Mouse (Mus musculus) neural tube, postnatal 0 days (tissue): ENCODE data around the gene Ube2z. TPM values are rescaled to one million over a fixed set of nuclear protein-coding genes. Genes with fewer than 3 reads are reported as not detected.

Experiments used
- polyA plus RNA-seq: library from polyadenylated mRNA; unstranded; fragments of >200 nt; fragmentation: Nextera tagmentation; extraction: Ambion mirVana; gene quantifications from 2 replicates; pipeline ENCODE4 v1.2.1, GENCODE M21; 2015

The Ube2z gene
- 34.6 and 36.4 TPM in 2 replicates for polyA plus RNA-seq

GRCm38 (mm10) chr11:96065215-96065911, at the start of gene Ube2z:
TSS of gene Ube2z (minus strand) at chr11:96065388.

DNA sequence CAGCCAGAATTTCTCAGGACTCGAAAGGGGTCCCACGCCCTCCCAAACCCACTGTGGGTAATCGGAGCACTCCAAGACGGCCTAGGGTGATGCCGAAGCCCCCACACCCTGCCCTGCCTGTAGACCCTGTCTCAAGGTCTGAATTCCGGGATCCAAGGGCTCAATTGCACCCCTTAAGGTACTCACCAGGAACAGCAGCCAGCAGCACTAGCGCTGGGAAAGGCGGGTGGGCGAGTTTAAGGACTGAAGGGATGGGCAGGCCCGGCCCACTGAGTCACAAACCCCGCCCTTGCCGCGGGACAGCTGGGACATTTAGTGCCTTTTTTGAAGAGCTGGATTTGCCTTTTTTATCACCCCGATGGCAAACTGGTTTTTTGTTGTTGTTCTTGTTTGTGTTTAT, 46.6 kb upstream of the Ube2z start, which contains the start of gene Calcoco2:
Calcoco2 (minus strand) TSS at position 214 of the 400 bp plus-strand sequence.

GRCm38 (mm10) chr11:96075509-96076220, 10.5 kb upstream of the Ube2z start, which contains the start of gene Atp5g1:
TSS of gene Atp5g1 (minus strand) at chr11:96075670.

DNA sequence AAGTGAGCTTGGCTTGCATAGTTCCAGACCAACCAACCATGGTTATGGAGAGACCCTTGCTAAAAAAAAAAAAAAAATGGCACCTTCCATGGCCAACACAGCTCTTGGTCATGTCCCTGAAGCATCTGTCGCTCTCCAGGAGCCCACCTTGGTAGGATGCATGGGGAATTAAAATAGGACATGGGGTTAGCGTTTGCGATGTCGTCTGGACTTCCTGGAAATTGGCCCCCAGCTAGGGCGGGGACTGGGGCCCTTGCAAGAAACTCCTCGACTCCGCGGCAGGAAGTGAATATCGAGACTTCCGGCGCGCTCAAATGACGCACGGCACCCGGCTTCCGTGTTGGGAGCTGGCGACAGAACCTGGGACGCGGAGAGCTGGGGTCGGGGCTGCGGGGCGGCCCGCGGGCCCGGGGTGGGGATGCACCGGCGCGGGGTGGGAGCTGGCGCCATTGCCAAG, 30.6 kb downstream of the Ube2z start, which contains the start of gene Snf8:
Snf8 (plus strand) TSS at position 290 of the 457 bp plus-strand sequence.

GRCm38 (mm10) chr11:96005403-96006271, 59.6 kb downstream of the Ube2z start, which contains the start of gene Igf2bp1:
TSS of gene Igf2bp1 (minus strand) at chr11:96005940.

Other genes with a start within 250 kb of the Ube2z start
- gene Phospho1, start 240.9 kb downstream of the Ube2z start, polyA plus RNA-seq = 1.6 TPM in 1 of 2 replicates, not detected in the other
- gene Gngt2, start 228.2 kb downstream of the Ube2z start, polyA plus RNA-seq = 3.6 and 4.7 TPM in 2 replicates
- gene Abi3, start 222.9 kb downstream of the Ube2z start, polyA plus RNA-seq = 2.3 and 2.6 TPM in 2 replicates
- gene B4galnt2, start 150.5 kb downstream of the Ube2z start, polyA plus RNA-seq = not detected in 2 replicates
- 0.89 and 1.1 TPM in 2 replicates for gene Igf2bp1, start 59.4 kb downstream of the Ube2z start, polyA plus RNA-seq
- gene Gip, start 40.8 kb downstream of the Ube2z start, polyA plus RNA-seq = not detected in 2 replicates
- gene Snf8, start 30.5 kb downstream of the Ube2z start, polyA plus RNA-seq = 114 and 116 TPM in 2 replicates
- gene Atp5g1, start 10.3 kb upstream of the Ube2z start, polyA plus RNA-seq = 1,486 and 1,590 TPM in 2 replicates
- gene Calcoco2, start 46.6 kb upstream of the Ube2z start, polyA plus RNA-seq = 0.21 TPM in 1 of 2 replicates, not detected in the other
- gene Ttll6, start 68.4 kb upstream of the Ube2z start, polyA plus RNA-seq = 0.25 and 0.42 TPM in 2 replicates
- gene Hoxb13, start 128.9 kb upstream of the Ube2z start, polyA plus RNA-seq = not detected in 2 replicates
- 52.7 and 70.5 TPM in 2 replicates for gene Hoxb9, start 206.1 kb upstream of the Ube2z start, polyA plus RNA-seq
- gene Hoxb8, start 216.5 kb upstream of the Ube2z start, polyA plus RNA-seq = 55.8 and 64.7 TPM in 2 replicates
- 92.0 and 93.9 TPM in 2 replicates for gene Hoxb7, start 221.2 kb upstream of the Ube2z start, polyA plus RNA-seq
- 103 and 114 TPM in 2 replicates for gene Hoxb6, start 227.1 kb upstream of the Ube2z start, polyA plus RNA-seq
- gene Hoxb5, start 237.9 kb upstream of the Ube2z start, polyA plus RNA-seq = 30.8 and 34.0 TPM in 2 replicates